Mouse (Mus musculus) liver, embryonic 15.5 days (tissue): ENCODE results near the gene Tmem108. TPM values are rescaled to one million over a fixed set of nuclear protein-coding genes. Genes with fewer than 3 reads are reported as not detected.

Source experiments
- ATAC-seq: fragments of 200-750 bp; cut with Nextera tagmentation; 2 replicates; pipeline ENCODE4 v1.8.0; 2017; ENCODE audit warnings: moderate number of reproducible peaks, mild to moderate bottlenecking, moderate library complexity; ENCODE audit not compliant: insufficient read depth
- H3K27ac ChIP-seq: fragments of 300-500 bp; sonication (generic); replicated peaks from 2 replicates; pipeline ENCODE4 v1.5.1; 2015; ENCODE audit warnings: mild to moderate bottlenecking, inconsistent platforms
- H3K27me3 ChIP-seq: fragments of 300-500 bp; sonication (generic); 2 replicates; pipeline ENCODE4 v1.6.1; 2015; ENCODE audit warnings: mild to moderate bottlenecking, inconsistent platforms
- H3K36me3 ChIP-seq: fragments of 300-500 bp; sonication (generic); replicated peaks from 2 replicates; pipeline ENCODE4 v1.6.1; 2015; ENCODE audit warnings: moderate library complexity, mild to moderate bottlenecking, inconsistent platforms
- H3K4me1 ChIP-seq: fragments of 300-500 bp; sonication (generic); replicated peaks from 2 replicates; pipeline ENCODE4 v1.6.1; 2015; ENCODE audit warnings: inconsistent platforms
- H3K4me2 ChIP-seq: fragments of 300-500 bp; sonication (generic); 2 replicates; pipeline ENCODE4 v1.6.1; 2015; ENCODE audit warnings: moderate library complexity, mild to moderate bottlenecking, inconsistent platforms
- H3K4me3 ChIP-seq: fragments of 300-500 bp; sonication (generic); replicated peaks from 2 replicates; pipeline ENCODE4 v1.5.1; 2015; ENCODE audit warnings: mild to moderate bottlenecking, inconsistent platforms
- H3K9ac ChIP-seq: fragments of 300-500 bp; sonication (generic); 2 replicates; pipeline ENCODE4 v1.6.1; 2015; ENCODE audit warnings: moderate library complexity, mild to moderate bottlenecking, inconsistent platforms
- H3K9me3 ChIP-seq: fragments of 300-500 bp; sonication (generic); replicated peaks from 2 replicates; pipeline ENCODE4 v1.6.1; 2016; ENCODE audit warnings: inconsistent platforms
- WGBS: fragments of 180-500 bp; shearing (Covaris S2); methylation state at CpG from one replicate; pipeline ENCODE4 v1.1.7; 2015; ENCODE audit warnings: mixed read lengths; ENCODE audit not compliant: insufficient replicate concordance; 5-methylcytosine and 5-hydroxymethylcytosine counted together
- polyA plus RNA-seq: library from polyadenylated mRNA; unstranded; fragments of >200 nt; fragmentation: Nextera tagmentation; extraction: Ambion mirVana; gene quantifications from 2 replicates; pipeline ENCODE4 v1.2.1, GENCODE M21; 2015

The Tmem108 gene
- polyA plus RNA-seq, 1 experiment from 2014 or later: 1.1 TPM

DNA sequence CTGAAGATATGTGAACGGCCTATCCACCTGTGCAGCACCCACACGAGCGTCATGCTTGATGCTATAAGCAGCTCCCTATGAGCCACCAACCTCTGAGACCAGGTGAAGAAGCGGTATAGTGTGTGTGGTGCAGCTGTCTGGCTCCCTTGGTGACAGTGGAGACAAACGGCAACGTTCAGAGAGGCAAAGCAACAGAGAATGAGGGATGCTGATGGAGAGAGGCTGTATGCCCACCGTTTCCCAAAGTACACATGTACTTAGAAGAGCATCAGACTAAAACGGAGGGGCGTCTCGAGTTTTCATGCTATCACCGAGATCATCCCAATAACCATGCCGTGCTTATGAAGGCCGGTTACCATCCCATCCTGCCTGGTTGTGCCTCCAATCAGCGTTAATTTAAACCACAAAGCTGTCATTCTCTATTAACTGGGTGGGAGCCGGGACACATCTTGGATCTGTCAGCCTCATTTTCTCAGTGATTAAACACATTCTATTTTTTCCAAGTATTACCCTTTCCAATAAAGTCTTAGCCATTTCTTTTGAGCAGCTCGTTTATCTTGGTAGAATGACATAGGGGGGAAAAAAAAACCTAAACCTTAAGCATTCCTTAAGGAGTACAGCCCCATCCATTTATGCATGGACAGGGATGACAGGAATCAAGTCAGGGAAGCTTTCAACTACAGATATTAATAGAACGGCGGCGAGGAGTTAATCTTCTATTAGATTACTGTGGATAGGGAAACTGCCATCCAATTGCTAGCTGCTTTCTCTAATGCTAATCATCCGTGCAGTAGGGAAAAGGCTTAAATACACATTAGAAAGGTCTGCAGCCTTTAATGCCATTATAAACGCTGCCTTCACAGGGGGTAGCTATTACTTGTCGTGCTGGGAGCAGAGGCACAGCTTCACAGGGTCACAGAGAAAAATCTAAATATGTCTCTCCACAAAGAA, 214.7 kb downstream of the Tmem108 start:
- Histone ChIP-seq H3K27ac (no peak overlapping the region), H3K9me3 (no peaks in the 10 kb centered on the region), H3K4me2 (no peak overlapping the region), H3K4me3 (no peak overlapping the region), H3K4me1 (no peaks in the 10 kb centered on the region), H3K36me3 (no peaks in the 10 kb centered on the region), H3K27me3 (no peaks in the 10 kb centered on the region), H3K9ac (no peak overlapping the region)
- WGBS: 64% methylated on average over 22 of the region's 22 CpGs
- ATAC-seq: no peak

DNA sequence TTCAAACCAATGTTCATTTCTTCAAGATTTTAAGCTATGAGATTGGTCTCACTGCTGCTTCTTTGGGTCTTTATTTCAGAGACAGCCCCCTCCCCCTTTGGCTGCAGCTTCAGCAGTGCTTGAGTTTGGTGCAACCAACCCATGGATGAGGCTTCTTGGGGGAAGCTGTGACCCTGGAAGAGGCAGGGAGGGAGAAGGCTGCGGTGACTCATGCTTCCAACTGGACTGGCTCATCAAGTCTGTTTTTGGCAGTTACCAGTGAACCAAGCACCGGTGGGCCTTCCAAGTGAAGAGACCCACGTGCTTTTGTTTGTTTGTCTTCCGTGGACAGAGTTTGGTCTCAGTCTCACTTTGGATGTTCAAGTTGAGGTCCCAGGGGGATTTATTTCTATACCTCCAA, 215.9 kb downstream of the Tmem108 start:
- Histone ChIP-seq H3K27ac (no peak overlapping the region), H3K36me3 (no peaks in the 10 kb centered on the region), H3K27me3 (no peaks in the 10 kb centered on the region), H3K4me2 (no peak overlapping the region), H3K9ac (no peak overlapping the region), H3K9me3 (no peaks in the 10 kb centered on the region), H3K4me1 (no peaks in the 10 kb centered on the region), H3K4me3 (no peak overlapping the region)
- 58% methylated on average over 4 of the region's 4 CpGs for WGBS
- no peak for ATAC-seq

DNA sequence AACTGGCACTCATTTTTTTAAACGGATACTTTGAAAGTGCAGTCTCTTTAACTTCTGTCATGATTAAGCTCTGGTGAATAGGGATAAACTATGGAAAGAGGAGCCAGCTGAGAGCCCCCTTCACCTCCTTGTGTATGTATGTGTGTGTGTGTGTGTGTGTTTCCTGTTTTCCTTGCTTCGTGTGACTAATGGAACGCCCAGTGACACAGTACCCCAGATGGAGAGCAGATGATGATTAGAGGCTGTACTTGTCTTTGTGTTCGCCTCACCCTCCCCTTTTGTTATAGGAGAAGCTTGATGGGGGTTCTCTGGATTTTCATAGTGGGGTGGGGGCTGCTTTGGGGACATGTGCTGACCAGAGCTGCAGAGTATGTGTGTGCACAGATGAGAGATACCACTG, 216.4 kb downstream of the Tmem108 start:
- no peak for ATAC-seq
- H3K36me3 ChIP-seq: no peaks in the 10 kb centered on the region
- no peaks in the 10 kb centered on the region for H3K9me3 ChIP-seq
- no peak overlapping the region for H3K27ac ChIP-seq
- no peak overlapping the region for H3K4me3 ChIP-seq
- H3K9ac ChIP-seq: no peak overlapping the region
- no peaks in the 10 kb centered on the region for H3K27me3 ChIP-seq
- 42% methylated on average over 4 of the region's 4 CpGs for WGBS
- H3K4me1 ChIP-seq: no peaks in the 10 kb centered on the region
- no peak overlapping the region for H3K4me2 ChIP-seq

DNA sequence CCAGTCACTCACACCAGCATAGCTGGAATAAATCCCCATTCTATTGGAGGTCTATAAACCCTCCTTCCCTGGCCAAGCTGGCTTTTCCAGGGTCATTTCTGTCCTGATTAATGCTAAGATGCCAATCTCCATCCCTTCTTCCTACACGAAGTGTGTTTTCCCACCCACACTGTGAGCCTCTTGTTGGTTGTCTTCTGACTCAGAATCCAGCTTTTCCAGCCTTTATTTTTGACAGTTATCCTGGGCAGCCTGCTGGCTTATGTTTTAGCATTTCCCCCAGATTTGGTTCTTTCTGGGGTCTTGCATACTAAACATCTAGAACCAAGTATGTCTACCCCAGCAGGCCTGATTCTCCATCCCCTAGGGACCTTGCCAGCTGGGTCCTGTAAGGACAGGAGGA, 217.0 kb downstream of the Tmem108 start:
- no peak overlapping the region for H3K4me2 ChIP-seq
- ATAC-seq: no peak
- 34% methylated on average over 1 of the region's 1 CpGs for WGBS
- H3K9me3 ChIP-seq: no peaks in the 10 kb centered on the region
- no peak overlapping the region for H3K4me3 ChIP-seq
- no peaks in the 10 kb centered on the region for H3K4me1 ChIP-seq
- H3K27ac ChIP-seq: no peak overlapping the region
- no peaks in the 10 kb centered on the region for H3K27me3 ChIP-seq
- no peaks in the 10 kb centered on the region for H3K36me3 ChIP-seq
- no peak overlapping the region for H3K9ac ChIP-seq

DNA sequence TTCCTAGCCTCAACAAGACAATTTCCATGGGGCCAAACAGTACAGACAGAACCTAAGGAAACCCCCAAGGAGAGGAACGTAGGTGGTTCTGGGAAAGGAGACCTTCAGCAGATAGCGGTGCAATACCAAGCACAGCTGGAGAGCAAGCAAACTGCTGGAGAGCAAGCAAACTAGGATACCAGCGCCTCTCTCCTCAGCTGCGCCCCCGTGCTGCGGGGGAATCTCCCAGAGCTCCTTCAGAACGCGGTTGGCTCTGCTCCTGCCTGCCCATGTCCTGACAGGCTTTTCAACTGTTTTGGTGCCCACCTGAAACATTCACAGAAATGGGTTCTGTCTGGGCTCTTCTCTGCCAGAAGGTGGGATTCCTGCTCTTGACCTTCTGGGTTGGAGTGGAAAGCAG, 221.1 kb downstream of the Tmem108 start:
- Histone ChIP-seq H3K4me2 (no peak overlapping the region), H3K27me3 (no peaks in the 10 kb centered on the region), H3K9ac (no peak overlapping the region), H3K36me3 (no peaks in the 10 kb centered on the region), H3K27ac (no peak overlapping the region), H3K4me1 (no peaks in the 10 kb centered on the region), H3K9me3 (no peaks in the 10 kb centered on the region), H3K4me3 (no peak overlapping the region)
- WGBS: 64% methylated on average over 8 of the region's 8 CpGs
- no peak for ATAC-seq

DNA sequence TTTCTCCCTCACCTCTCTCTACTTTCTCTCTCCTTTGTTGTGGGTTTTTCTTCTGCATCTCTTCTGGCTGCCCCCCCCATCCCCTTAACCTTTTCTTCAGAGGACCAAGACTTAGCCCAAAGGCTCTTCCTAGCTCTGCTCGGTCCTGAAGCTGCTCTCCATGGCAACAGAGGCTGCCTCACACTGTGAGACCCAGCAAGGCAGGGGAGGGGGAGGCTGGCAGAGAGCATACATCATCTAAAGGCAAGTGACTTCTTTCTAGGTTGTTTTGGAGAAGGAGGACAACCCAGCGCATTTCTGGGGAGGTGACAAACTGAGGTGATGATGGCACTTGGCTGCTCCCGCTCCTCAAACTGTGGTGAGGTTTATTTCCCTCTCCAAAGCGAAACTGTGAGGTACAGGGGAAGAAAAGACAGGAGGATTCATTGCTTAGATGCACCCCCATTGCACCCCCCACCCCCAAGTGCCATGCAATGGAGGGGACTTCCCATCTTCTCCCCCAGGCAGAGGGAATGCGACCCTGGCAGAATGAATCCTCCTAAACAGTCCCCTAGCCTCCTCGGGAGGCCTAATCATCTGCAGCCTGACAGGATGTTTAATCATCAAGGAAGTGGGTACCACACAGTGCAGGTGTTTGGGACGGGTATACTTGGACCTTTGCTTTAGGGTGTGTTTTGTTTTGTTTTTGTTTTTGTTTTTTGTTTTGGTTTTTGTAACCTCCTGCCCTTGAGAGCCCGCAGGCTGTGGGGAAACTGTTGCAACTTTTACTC, 223.4 kb downstream of the Tmem108 start:
- 36% methylated on average over 8 of the region's 8 CpGs for WGBS
- H3K4me3 ChIP-seq: no peak overlapping the region
- no peak for ATAC-seq
- no peak overlapping the region for H3K27ac ChIP-seq
- H3K27me3 ChIP-seq: no peaks in the 10 kb centered on the region
- no peak overlapping the region for H3K9ac ChIP-seq
- no peaks in the 10 kb centered on the region for H3K4me1 ChIP-seq
- H3K9me3 ChIP-seq: no peaks in the 10 kb centered on the region
- no peak overlapping the region for H3K4me2 ChIP-seq
- H3K36me3 ChIP-seq: no peaks in the 10 kb centered on the region

DNA sequence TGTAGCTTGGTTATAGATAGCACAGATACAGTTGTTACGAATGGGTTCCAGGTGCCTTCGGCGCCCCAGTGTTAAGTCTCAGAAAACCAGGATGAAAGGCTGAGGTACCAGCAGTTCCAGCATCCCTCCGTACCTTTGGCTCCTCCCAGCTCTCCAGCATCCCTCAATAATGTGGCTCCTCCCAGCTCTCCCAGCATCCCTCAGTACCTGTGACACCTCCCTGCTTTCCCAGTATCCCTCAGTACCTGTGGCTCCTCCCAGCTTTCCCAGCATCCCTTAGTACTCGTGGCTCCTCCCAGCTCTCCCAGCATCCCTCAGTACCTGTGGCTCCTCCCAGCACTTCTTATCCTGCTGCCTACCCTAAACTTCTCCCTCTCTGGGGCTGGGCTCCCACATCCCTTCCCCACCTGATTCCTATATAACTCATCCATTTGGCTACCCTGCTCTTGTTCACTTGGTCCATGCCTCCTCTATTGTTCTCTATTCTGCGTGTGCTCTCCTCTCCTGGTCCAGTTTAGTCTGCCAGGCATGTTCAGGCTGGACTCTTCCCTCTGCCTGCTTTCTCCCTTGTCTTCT, 225.5 kb downstream of the Tmem108 start:
- H3K4me2 ChIP-seq: no peak overlapping the region
- WGBS: 75% methylated on average over 6 of the region's 6 CpGs
- no peak for ATAC-seq

DNA sequence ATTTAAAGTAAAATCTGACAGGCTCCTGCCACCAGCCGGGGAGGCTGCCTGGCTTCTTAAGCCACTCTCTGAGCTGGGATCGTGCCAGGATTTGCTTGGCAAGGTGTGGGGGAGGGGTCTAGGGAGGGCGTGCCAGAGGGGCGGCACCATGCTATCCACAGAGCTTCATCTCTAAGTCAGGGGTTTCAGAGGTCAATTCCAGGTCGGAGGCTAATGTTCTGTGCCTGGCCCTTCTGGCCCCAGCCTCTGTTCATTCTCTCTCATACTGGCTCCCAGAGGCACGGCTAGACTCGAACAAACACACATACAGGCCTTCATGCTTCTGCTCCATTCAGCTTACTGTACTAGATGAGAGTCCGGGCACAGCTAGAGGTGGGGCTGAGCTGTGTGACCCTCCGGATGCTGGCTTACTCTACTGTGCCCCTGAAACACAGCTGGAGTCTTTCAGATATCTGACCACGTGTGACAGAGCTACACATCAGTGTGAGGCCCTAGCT, 236.5 kb downstream of the Tmem108 start:
- Histone ChIP-seq H3K9ac (no peak overlapping the region), H3K27ac (no peak overlapping the region), H3K36me3 (no peaks in the 10 kb centered on the region), H3K4me3 (no peak overlapping the region), H3K27me3 (no peaks in the 10 kb centered on the region), H3K4me1 (no peaks in the 10 kb centered on the region), H3K4me2 (no peak overlapping the region), H3K9me3 (no peaks in the 10 kb centered on the region)
- WGBS: 34% methylated on average over 10 of the region's 10 CpGs
- ATAC-seq: no peak

More for the DNA sequence above, 225.5 kb downstream of the Tmem108 start:
- Histone ChIP-seq H3K4me3 (no peak overlapping the region), H3K36me3 (no peaks in the 10 kb centered on the region), H3K9me3 (no peaks in the 10 kb centered on the region), H3K9ac (no peak overlapping the region), H3K27me3 (no peaks in the 10 kb centered on the region), H3K27ac (no peak overlapping the region), H3K4me1 (no peaks in the 10 kb centered on the region)

DNA sequence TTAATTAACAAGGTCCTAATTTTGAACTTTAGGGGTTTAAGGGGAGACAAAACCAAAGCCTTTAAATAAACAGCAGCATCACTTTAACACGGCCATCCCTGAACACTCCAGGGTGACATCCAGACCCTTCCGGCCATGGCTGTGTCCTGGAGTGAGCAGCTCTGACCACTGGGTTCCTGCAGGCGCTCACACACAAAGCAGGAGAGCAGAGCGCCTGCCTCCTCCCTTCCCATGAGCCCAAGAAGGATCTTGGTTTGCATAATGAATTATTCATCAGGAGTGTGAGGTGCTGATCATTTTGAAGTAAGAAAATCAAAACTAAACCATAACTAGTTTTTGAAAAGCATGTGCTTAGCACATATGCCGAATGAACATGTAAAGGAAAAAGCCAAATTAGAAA, 237.0 kb downstream of the Tmem108 start:
- H3K9ac ChIP-seq: no peak overlapping the region
- H3K4me1 ChIP-seq: no peaks in the 10 kb centered on the region
- WGBS: 40% methylated on average over 5 of the region's 5 CpGs
- no peak for ATAC-seq
- no peaks in the 10 kb centered on the region for H3K9me3 ChIP-seq
- H3K27me3 ChIP-seq: no peaks in the 10 kb centered on the region
- H3K36me3 ChIP-seq: no peaks in the 10 kb centered on the region
- H3K4me3 ChIP-seq: no peak overlapping the region
- no peak overlapping the region for H3K27ac ChIP-seq
- H3K4me2 ChIP-seq: no peak overlapping the region

DNA sequence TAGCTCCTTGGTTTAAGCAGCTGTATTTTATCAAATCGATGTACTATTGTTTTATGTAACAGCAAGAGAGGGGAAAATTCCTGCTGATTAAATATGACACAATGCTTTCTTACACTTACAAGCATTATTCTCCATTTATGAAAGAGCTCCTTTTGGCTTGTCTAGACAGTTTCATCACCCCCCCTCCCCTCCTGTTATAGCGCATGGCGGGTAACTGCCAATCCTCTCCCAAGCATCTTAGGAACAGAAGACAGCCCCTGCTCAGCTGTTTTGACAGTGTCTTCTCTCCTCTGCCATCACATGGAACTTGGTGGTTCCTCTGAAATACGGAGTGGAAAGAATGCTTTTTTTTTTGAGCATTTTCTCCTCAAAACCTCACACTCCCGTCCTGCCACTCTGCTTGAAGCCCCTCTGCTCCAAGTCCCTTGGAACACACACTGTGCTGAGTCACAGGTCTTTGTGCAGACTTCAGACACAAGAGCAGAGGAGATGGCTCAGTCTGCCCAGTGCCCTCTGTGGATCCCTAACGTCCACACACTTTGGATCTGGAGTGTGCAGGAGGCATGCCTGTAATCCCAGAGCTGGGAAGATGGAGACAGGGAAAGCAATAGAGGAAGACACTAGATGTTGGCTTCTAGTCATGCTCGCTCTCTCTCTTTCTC, 237.8 kb downstream of the Tmem108 start:
- no peaks in the 10 kb centered on the region for H3K27me3 ChIP-seq
- H3K27ac ChIP-seq: no peak overlapping the region
- no peak overlapping the region for H3K9ac ChIP-seq
- WGBS: 63% methylated on average over 7 of the region's 7 CpGs
- no peak for ATAC-seq
- H3K36me3 ChIP-seq: no peaks in the 10 kb centered on the region
- H3K4me2 ChIP-seq: no peak overlapping the region
- H3K9me3 ChIP-seq: no peaks in the 10 kb centered on the region
- H3K4me1 ChIP-seq: no peaks in the 10 kb centered on the region
- H3K4me3 ChIP-seq: no peak overlapping the region

DNA sequence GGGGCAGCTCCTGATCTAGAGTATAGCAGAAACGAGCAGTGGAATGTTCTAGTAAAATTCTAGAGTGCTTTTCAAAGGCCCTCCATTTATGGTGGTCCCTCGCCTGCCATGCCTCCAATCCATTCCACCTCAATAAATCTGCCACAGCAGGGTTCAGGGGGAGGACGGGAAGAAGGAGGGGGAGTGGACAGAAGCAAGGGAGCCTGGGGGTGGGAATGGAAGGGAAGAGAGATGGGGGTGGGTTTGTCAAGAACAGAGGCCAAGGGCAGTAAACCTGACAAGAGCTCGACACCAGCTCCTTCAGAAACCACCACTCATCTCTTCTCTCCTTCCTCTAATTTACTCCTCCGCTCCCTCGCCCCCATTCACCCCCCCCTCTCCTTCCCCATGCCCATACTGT, 238.6 kb downstream of the Tmem108 start:
- H3K27ac ChIP-seq: no peak overlapping the region
- H3K9me3 ChIP-seq: no peaks in the 10 kb centered on the region
- WGBS: 47% methylated on average over 6 of the region's 6 CpGs
- H3K4me2 ChIP-seq: no peak overlapping the region
- no peak for ATAC-seq
- no peaks in the 10 kb centered on the region for H3K4me1 ChIP-seq
- no peaks in the 10 kb centered on the region for H3K36me3 ChIP-seq
- no peak overlapping the region for H3K4me3 ChIP-seq
- H3K9ac ChIP-seq: no peak overlapping the region
- H3K27me3 ChIP-seq: no peaks in the 10 kb centered on the region
